30 mouse cellular contexts compared by ENCODE assay signal in genomic region chr2:30925181-30925580, GRCm38 (mm10). TPM values are rescaled to one million over a fixed set of nuclear protein-coding genes. Genes with fewer than 3 reads are reported as not detected.
DNase-seq lines count a peak whose midpoint lies in the region; ATAC-seq and TF ChIP-seq lines count a peak whose summit lies in the region.
"Had no signal": no experiment of that assay in that cellular context is flagged by ENCODE, and none has a peak within 500 bp of the region (broad histone marks: within the 10 kb centered on the region; RNA-seq: fewer than 3 reads in every experiment).

No protein-coding gene starts in this region.

- H3K36me3 ChIP-seq in lung, embryonic 16.5 days (ENCODE audit: control insufficient read depth, insufficient read depth, low read length) = no peaks in the 10 kb centered on the region
- no peaks in the 10 kb centered on the region for H3K36me3 ChIP-seq in C2C12 (ENCODE audit: control insufficient read depth, insufficient read depth)
- H3K36me3 ChIP-seq: embryonic facial prominence, embryonic 10.5 days; embryonic facial prominence, embryonic 15.5 days; forebrain, embryonic 12.5 days; intestine, embryonic 15.5 days; liver, embryonic 15.5 days; midbrain, embryonic 15.5 days; neural tube, embryonic 15.5 days had no signal

- no peaks in the 10 kb centered on the region for H3K9me3 ChIP-seq in lung, embryonic 16.5 days (ENCODE audit: control insufficient read depth, low read length)
- H3K9me3 ChIP-seq: embryonic facial prominence, embryonic 10.5 days; embryonic facial prominence, embryonic 15.5 days; forebrain, embryonic 12.5 days; intestine, embryonic 15.5 days; liver, embryonic 15.5 days; midbrain, embryonic 15.5 days; neural tube, embryonic 15.5 days had no signal

- WGBS in lung, embryonic 16.5 days = 82% methylated on average over 4 of the region's 4 CpGs

- no peak overlapping the region for H3ac ChIP-seq in C2C12 (ENCODE audit: control insufficient read depth, insufficient read length, low read depth)

- peaks cover 25% of the 10 kb centered on the region for H3K4me1 ChIP-seq in lung, embryonic 16.5 days (replicated peaks; ENCODE audit: control insufficient read depth, insufficient read depth, low read length)

- peak overlapping the region; percentile 96 for H3K27ac ChIP-seq in lung, embryonic 16.5 days (ENCODE audit: low read length)
- H3K27ac ChIP-seq: embryonic facial prominence, embryonic 10.5 days; embryonic facial prominence, embryonic 15.5 days; forebrain, embryonic 12.5 days; intestine, embryonic 15.5 days; kidney, postnatal 0 days; liver, embryonic 15.5 days; midbrain, embryonic 15.5 days; neural tube, embryonic 15.5 days had no signal

- no peak for ATAC-seq in lung, embryonic 16.5 days (ENCODE audit: low read depth)
- ATAC-seq: forebrain, postnatal 0 days; hindbrain, embryonic 16.5 days; intestine, embryonic 15.5 days; midbrain, embryonic 15.5 days; Patski had no signal

- no peak overlapping the region for H3K4me2 ChIP-seq in lung, embryonic 16.5 days (ENCODE audit: low read depth, low read length)
- H3K4me2 ChIP-seq: embryonic facial prominence, embryonic 15.5 days; forebrain, embryonic 12.5 days; intestine, embryonic 15.5 days; liver, embryonic 15.5 days; midbrain, embryonic 15.5 days; neural tube, embryonic 15.5 days had no signal

- H3K4me3 ChIP-seq in lung, embryonic 16.5 days (ENCODE audit: low read length) = no peak overlapping the region
- no peak overlapping the region for H3K4me3 ChIP-seq in C2C12 (ENCODE audit: insufficient read depth, poor library complexity, severe bottlenecking)
- H3K4me3 ChIP-seq: embryonic facial prominence, embryonic 10.5 days; embryonic facial prominence, embryonic 15.5 days; forebrain, embryonic 12.5 days; intestine, embryonic 15.5 days; liver, embryonic 15.5 days; midbrain, embryonic 15.5 days; neural tube, embryonic 15.5 days had no signal

- TF ChIP-seq CTCF in C2C12 (IDR thresholded peaks at IDR 0.05; ENCODE audit: control insufficient read depth, insufficient read depth, insufficient read length) = no peak

- peak; percentile 70 for DNase-seq in adrenal gland, adult 2 months
- DNase-seq in adrenal gland, postnatal 4 days (ENCODE audit: low spot score in 2 of 2) = no peak
- no peak for DNase-seq in lung, postnatal 36 days
- peak; percentile 59 to 67 for DNase-seq in adrenal gland, postnatal 36 days
- no peak for DNase-seq in kidney, adult 11 months
- DNase-seq in left cerebral cortex, adult 18-20 months (ENCODE audit: low spot score in 2 of 2) = no peak
- DNase-seq: B cell, adult 2 months; cerebellum, adult 2 months; cerebellum, postnatal 25 days; forebrain, postnatal 0 days; gastrocnemius, postnatal 10 days; heart, postnatal 14 days; kidney, adult 8-10 months; kidney, postnatal 4 days; right cerebral cortex, adult 18-20 months; spleen, adult 18-20 months; thymus, adult 18-20 months; thymus, postnatal 36 days had no signal

- no peaks in the 10 kb centered on the region for H3K79me3 ChIP-seq in C2C12 (ENCODE audit: low read depth)

- H3K9ac ChIP-seq in lung, embryonic 16.5 days (ENCODE audit: low read length) = no peak overlapping the region
- H3K9ac ChIP-seq: embryonic facial prominence, embryonic 15.5 days; forebrain, embryonic 12.5 days; forebrain, postnatal 0 days; intestine, embryonic 15.5 days; liver, embryonic 15.5 days; midbrain, embryonic 15.5 days; neural tube, embryonic 15.5 days had no signal

- no peaks in the 10 kb centered on the region for H3K27me3 ChIP-seq in lung, embryonic 16.5 days (ENCODE audit: control insufficient read depth, insufficient read depth, low read depth, low read length)
- H3K27me3 ChIP-seq in C2C12 (ENCODE audit: control insufficient read depth, insufficient read depth, insufficient read length) = no peaks in the 10 kb centered on the region
- H3K27me3 ChIP-seq: embryonic facial prominence, embryonic 15.5 days; forebrain, embryonic 12.5 days; intestine, embryonic 15.5 days; midbrain, embryonic 15.5 days; neural tube, embryonic 15.5 days; Patski had no signal

- H3K79me2 ChIP-seq in C2C12 (ENCODE audit: control insufficient read depth, insufficient read depth) = no peaks in the 10 kb centered on the region

TF ChIP-seq in C2C12, 6 proteins besides CTCF, POLR2A, EP300 and RAD21:
- TF ChIP-seq MYOD1 (IDR thresholded peaks at IDR 0.05; ENCODE audit: control insufficient read depth, insufficient read length, low read depth) (peak; percentile 75), MAX (IDR thresholded peaks at IDR 0.05) (no peak), FOSL1 (IDR thresholded peaks at IDR 0.05; ENCODE audit: insufficient read depth, low read length, poor library complexity, severe bottlenecking) (peak; percentile 75), MYOG (IDR thresholded peaks at IDR 0.05; ENCODE audit: control insufficient read depth, extremely low read depth, insufficient read length) (no peak), CEBPB (IDR thresholded peaks at IDR 0.05; ENCODE audit: low read depth) (peak; percentile 43), USF1 (IDR thresholded peaks at IDR 0.05; ENCODE audit: low read depth) (no peak)

RNA-seq across cellular contexts. Expression of gene Ptges, which starts 4.5 kb away (rescaled TPM):
- 10 to 100 TPM; 25.4 to 34.1 TPM for total RNA-seq in adrenal gland, adult 2 months (2021)
- polyA plus RNA-seq in adrenal gland, adult 2 months (2012; rRNA removed) = 37.9 and 73.5 TPM in 2 replicates
- 10 to 100 TPM; 14.6 to 16.9 TPM for total RNA-seq in adrenal gland, postnatal 4 days (2021)
- 27.9 and 30.3 TPM in 2 replicates for polyA plus RNA-seq in lung, embryonic 16.5 days (2015; fragmentation: Nextera tagmentation; extraction: Ambion mirVana)
- 0.70 TPM for polyA plus RNA-seq in C2C12 (2012; fragmentation: generic; extraction: Trizol)
- 10 to 100 TPM; 22.4 to 34.9 TPM for total RNA-seq in adrenal gland, postnatal 36 days (2021)
- 1 to 10 TPM; 7.1 to 9.8 TPM for total RNA-seq in left cerebral cortex, adult 18-20 months (2021)

RNA-seq across cellular contexts. Expression of gene Tor1b, which starts 27.6 kb away (rescaled TPM):
- 10 to 100 TPM; 49.6 to 51.2 TPM for total RNA-seq in adrenal gland, adult 2 months (2021)
- 61.7 and 81.7 TPM in 2 replicates for polyA plus RNA-seq in adrenal gland, adult 2 months (2012; rRNA removed)
- total RNA-seq in adrenal gland, postnatal 4 days (2021) = 10 to 100 TPM; 51.4 to 54.9 TPM
- polyA plus RNA-seq in lung, embryonic 16.5 days (2015; fragmentation: Nextera tagmentation; extraction: Ambion mirVana) = 35.0 and 38.4 TPM in 2 replicates
- 30.5 TPM for polyA plus RNA-seq in C2C12 (2012; fragmentation: generic; extraction: Trizol)
- 10 to 100 TPM; 53.0 to 53.3 TPM for total RNA-seq in adrenal gland, postnatal 36 days (2021)
- total RNA-seq in left cerebral cortex, adult 18-20 months (2021) = 10 to 100 TPM; 27.4 to 30.2 TPM

RNA-seq across cellular contexts. Expression of gene Tor1a, which starts 42.6 kb away (rescaled TPM):
- 10 to 100 TPM; 33.5 to 37.5 TPM for total RNA-seq in adrenal gland, adult 2 months (2021)
- polyA plus RNA-seq in adrenal gland, adult 2 months (2012; rRNA removed) = 57.0 and 60.9 TPM in 2 replicates
- 10 to 100 TPM; 45.1 to 47.1 TPM for total RNA-seq in adrenal gland, postnatal 4 days (2021)
- 72.8 and 77.1 TPM in 2 replicates for polyA plus RNA-seq in lung, embryonic 16.5 days (2015; fragmentation: Nextera tagmentation; extraction: Ambion mirVana)
- 59.2 TPM for polyA plus RNA-seq in C2C12 (2012; fragmentation: generic; extraction: Trizol)
- total RNA-seq in adrenal gland, postnatal 36 days (2021) = 10 to 100 TPM; 32.5 to 41.6 TPM
- 10 to 100 TPM; 37.3 to 40.0 TPM for total RNA-seq in left cerebral cortex, adult 18-20 months (2021)

RNA-seq across cellular contexts. Expression of gene BC005624, which starts 56.8 kb away (rescaled TPM):
- total RNA-seq in adrenal gland, adult 2 months (2021) = 10 to 100 TPM; 45.3 to 50.7 TPM
- 5.6 and 7.8 TPM in 2 replicates for polyA plus RNA-seq in adrenal gland, adult 2 months (2012; rRNA removed)
- 10 to 100 TPM; 37.3 to 42.8 TPM for total RNA-seq in adrenal gland, postnatal 4 days (2021)
- polyA plus RNA-seq in lung, embryonic 16.5 days (2015; fragmentation: Nextera tagmentation; extraction: Ambion mirVana) = 57.6 and 58.9 TPM in 2 replicates
- polyA plus RNA-seq in C2C12 (2012; fragmentation: generic; extraction: Trizol) = 36.9 TPM
- 10 to 100 TPM; 38.9 to 42.8 TPM for total RNA-seq in adrenal gland, postnatal 36 days (2021)
- 10 to 100 TPM; 68.6 to 71.2 TPM for total RNA-seq in left cerebral cortex, adult 18-20 months (2021)

RNA-seq across cellular contexts. Expression of gene Usp20, which starts 56.9 kb away (rescaled TPM):
- 10 to 100 TPM; 24.2 to 38.1 TPM for total RNA-seq in adrenal gland, adult 2 months (2021)
- polyA plus RNA-seq in adrenal gland, adult 2 months (2012; rRNA removed) = 21.1 and 32.9 TPM in 2 replicates
- total RNA-seq in adrenal gland, postnatal 4 days (2021) = 10 to 100 TPM; 30.7 to 31.5 TPM
- 16.3 and 16.5 TPM in 2 replicates for polyA plus RNA-seq in lung, embryonic 16.5 days (2015; fragmentation: Nextera tagmentation; extraction: Ambion mirVana)
- 26.4 TPM for polyA plus RNA-seq in C2C12 (2012; fragmentation: generic; extraction: Trizol)
- 10 to 100 TPM; 23.3 to 30.9 TPM for total RNA-seq in adrenal gland, postnatal 36 days (2021)
- 10 to 100 TPM; 69.2 to 81.8 TPM for total RNA-seq in left cerebral cortex, adult 18-20 months (2021)

Comparison
In these comparisons a context has a peak if more than half of its experiments do, and no peak if none do; other contexts are left out.
1. DNase-seq: peak in adrenal gland, adult 2 months (single experiment) and adrenal gland, postnatal 36 days (2 of 2); none in adrenal gland, postnatal 4 days (0 of 2), lung, postnatal 36 days (single experiment), kidney, adult 11 months (single experiment) and left cerebral cortex, adult 18-20 months (0 of 2).